Mouse (Mus musculus) lung, adult 18-20 months (tissue): ENCODE results near the gene Mcu.
A peak's percentile ranks its signal among the peaks of the same experiment; 100 is the strongest.

Experiments used
- DNase-seq, 2 experiments: peaks; one replicate each; pipeline ENCODE4 v3.0.0; 2022; ENCODE audit warnings: mixed read lengths in 2 of 2

Gene Mcu

DNA sequence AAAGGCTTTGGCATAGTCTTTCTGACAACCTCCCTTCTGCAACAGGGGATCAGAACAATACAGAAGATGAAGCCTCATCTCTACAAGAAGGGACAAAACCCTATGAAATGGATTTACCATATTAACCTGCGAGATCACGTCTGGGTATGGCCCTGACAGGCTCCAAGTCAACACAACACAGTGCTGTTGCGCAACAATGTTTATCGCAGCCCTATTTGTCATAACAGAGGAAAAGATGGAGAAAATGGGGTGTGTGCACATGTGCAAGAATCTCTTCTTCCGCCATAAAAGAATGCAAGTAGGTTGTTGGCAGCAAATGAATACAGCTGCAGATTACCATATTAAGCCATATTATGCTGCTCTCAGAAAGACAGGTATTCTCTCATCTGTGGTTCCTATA lies 88.7 kb downstream of the Mcu start:
- DNase-seq, result no peak

DNA sequence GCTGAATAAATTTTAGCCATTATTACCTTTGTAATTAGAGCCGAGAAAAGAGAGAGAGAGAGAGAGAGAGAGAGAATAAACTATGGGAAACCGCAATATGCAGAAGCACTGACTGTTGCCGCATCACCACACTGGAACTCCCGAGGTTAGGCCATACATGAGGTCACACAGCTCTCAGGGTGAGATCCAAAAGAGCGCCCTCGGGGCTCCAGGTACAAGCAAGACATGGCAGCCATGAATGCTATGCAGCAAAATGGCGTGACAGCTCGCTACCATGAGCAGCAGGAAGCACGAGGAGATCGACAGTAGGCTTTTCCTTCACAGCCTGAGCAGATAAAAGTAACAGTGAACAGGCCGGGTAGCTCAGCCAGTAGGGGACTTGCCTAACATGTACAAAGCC lies 89.2 kb downstream of the Mcu start:
- no peak for DNase-seq

DNA sequence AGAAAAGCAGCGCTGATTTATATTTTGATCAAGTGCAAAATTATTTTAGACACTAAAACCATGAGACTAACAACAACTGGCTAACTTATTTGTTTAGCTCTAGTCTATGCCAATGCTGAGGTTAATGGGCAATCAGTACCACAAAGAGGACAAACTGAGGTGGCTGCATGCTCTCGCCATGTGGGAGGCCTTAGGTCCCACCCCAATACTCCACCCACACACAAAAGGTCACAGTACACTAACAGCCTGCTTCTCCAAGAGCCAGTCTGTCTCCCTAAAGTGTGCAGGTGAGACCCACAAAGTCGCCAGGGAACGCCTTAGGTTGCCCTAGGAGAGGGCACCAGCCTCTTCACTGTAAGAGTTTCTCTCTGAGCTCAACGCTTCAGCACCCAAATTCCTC lies 91.8 kb downstream of the Mcu start:
- no peak for DNase-seq

DNA sequence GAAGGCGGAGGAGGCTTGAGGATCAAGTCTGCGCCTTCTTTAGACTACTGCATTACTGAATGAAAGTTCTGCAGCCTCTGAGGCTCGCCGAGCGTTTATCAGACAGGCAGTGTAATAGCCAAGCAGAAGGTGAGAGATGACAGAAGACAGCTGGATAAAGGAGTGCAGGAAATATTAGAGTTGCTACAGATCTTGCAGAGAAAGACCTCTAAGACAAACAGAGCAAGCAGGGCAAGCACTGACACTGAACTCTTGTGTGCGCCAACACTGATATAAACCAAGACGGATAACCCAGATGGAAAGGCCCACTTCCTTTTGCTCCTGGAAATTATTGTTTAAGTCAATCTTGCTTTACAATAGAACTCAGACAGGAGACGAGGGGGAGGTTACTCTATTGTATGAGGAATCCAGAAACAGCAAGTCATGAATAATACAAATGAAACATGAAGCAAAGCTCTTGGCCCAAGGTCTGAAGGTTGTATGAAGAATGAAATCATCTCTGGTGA lies 92.6 kb downstream of the Mcu start:
- peak in 1 of 2 experiments; percentile 44 for DNase-seq

DNA sequence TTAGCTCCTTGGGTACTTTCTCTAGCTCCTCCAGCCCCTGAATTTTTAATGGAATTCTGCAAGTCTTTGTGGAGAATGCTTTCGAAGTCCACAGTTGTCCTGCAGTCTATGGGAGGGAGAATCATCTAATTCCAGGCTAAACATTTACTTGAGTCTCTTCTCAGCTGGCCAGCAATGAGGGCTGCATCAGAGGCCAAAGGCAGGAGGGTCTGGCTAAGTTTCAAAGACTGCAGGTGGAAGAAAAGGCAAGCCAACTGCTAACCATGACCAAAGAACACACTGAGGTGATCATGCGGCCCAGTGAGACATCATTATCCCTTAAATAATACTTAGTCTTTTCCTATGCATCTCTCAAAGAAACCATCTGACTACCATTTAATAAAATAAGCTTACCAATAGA lies 95.8 kb downstream of the Mcu start:
- no peak for DNase-seq

DNA sequence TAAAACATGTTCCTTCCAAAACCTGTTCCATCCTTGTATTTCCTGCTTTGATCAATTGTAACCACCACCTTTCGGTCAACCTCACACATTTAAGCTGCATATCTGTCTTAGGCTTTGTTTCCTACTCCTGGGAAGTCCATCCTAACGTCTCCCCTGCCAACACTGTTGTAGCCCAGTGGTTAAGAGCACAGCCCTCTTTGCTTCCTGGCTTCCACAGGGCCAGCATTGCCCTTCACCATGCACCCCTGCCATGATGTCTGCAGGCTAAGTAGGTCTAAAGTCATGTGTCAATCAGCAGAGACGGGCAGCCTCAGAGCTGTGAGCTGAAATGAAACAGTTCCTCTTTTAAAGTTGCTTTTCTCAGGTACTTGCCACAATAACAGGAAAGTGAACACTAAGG lies 97.1 kb downstream of the Mcu start:
- no peak for DNase-seq

DNA sequence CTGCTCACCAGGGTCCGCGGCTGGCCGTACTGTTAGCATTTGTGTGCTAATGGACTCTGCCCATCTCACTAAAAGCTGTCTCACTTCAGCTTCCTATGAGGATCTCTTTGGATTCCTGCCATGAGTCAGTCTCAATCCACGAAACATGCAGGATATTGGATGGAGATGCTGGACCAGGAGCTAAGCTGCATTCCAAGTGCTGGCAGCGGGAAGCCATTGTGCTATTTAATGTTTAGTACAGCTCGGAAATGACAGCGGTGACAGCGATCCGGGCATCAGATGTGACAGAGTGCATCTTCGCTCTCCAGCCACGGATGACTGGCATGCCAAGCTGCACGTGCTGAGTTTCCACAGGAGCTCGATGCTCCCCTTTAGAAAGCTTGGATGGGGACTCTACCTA lies 99.3 kb downstream of the Mcu start:
- no peak for DNase-seq

DNA sequence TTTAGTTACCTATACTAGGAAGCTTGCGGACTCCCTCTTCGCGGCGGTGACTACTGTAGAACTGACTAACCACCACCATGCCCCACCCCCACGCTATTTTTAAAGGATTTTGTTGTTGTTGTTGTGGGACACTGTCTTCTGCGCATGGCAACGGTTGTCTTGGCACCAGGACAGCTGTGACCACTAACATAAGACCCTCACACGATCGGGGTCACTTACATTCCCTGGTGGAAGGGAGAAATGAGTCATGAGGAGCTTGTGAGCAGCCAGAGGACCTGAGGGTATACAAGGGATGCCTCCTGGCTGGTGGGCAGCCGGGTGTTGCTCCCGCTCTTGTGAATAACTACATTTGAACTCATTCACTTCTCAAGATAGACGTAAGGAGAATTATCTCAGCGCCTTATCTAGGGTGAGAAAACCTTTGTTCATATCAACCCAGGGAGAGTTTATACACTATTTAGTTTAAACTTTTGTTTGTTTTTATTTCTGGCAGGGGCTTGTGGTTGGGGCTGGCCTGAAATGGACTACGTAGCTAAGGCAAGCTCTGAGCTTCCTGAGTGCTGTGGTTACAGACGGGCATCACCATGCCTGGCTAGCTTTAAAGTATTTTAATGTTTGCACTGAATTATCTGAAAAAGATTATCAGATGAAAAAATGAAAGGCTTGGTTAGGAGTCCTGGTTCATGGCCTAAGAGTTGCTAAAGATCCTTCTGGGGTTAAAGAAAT lies 101.6 kb downstream of the Mcu start:
- no peak for DNase-seq

DNA sequence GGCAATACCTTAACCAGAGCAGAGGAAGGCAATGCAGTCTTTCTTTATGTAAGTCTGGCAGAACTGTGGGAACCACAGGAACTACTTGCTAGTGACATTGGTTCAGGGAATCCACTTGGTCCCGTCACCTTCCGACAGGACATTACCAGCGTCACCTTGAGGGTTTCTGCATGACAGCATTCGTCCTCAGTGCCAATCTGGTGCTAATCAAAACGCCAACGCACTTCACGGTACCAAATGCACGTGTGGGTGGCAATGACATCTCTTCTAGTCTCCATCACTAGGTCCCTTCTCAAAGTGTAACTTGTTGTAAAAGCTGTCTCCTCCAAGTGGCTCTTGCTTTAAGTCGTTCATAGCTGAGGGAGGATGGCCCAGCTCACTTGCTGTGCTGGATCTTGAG lies 104.3 kb downstream of the Mcu start:
- no peak for DNase-seq

DNA sequence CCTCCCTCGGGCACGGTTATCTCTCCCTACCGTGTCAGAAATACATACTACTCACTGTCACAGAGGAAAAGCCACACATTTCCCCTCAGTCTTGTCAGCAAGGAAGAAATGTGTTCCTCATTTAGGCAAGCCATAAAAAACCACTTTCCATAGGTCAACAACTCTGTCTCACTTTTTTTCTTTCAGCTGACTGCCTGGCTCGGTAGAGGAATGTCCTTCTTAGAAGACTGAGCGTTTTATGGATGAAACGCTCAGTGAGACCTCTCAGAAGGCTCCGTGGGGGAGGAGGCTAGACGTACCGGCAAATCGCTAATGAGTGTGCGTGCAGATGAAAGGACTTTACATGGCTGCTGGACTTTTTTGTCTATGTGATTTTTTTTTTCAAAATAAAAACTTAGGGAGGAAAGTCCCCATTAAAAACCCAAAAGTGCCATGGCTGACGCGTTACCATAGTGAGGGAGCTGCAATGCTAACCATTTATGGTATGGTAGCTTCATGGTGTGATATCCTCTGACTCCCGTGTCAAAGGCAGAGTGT lies 105.0 kb downstream of the Mcu start:
- no peak for DNase-seq

DNA sequence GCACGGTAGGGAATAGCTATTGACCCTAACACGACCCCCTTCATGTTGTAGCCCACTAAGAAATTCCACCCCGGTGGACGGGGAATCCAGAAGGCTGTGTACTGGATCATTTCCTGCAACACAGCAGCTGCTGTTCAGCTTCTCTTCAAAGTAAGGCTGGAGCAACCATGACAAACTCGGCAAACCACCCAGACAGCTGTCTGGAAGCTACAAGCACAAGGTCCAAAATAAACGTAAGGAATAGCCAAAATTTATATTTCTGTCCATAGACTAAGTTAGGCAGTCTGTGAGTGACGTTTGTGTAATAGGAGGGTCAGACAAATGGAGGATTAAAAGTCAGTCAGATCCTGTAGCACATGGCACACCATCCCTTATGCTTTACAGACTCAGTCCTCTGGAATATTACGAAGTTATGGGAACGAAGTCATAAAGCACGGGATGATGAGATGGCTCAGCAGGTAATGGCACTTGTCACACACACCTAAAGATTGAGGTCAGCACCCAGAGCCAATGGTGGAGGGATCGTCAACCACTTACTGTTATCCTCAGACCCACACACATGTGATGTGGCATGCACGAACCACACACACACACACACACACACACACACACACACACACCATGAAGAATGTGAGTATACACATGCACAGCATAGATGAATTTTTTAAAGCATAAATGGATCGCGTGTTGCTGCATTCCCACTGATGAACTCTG lies 105.6 kb downstream of the Mcu start:
- DNase-seq, result no peak

DNA sequence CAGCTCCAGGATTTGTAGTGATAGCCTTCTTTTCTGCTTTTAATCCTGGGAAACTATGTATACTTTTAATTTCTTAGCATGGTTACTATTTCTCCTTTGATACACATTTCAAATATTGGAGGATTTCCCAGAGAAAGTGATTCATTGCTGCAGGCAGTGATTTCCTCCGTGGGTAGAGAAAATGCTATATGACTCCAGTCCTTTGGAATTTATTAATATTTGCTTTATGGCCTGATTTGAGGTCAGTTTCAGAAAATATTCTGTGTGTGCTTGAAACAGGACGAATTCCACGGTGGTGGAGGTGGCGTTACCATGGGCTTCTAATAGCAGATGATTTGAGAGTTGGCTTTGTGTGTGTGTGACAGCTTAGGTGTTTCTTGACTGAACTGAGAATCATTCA lies 107.3 kb downstream of the Mcu start:
- DNase-seq, result no peak

DNA sequence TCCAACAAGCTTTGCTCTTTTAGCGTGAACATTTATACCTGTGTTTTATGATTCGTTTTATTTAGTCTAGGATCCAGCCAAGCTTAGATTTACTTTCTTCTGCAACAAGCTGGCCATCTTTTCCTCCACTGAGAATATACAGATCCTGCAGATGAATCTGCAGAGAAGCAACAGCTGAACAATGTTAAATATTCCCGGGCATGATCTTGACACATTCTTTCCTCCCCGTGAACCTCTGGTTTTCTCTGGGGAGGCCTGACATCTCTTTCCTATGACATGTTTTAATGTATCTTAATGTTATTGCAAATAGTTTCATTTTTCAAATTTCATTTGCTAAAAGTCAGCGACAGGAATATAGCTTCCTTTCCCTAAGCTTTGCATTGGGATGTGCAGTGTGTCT lies 109.8 kb downstream of the Mcu start:
- no peak for DNase-seq

DNA sequence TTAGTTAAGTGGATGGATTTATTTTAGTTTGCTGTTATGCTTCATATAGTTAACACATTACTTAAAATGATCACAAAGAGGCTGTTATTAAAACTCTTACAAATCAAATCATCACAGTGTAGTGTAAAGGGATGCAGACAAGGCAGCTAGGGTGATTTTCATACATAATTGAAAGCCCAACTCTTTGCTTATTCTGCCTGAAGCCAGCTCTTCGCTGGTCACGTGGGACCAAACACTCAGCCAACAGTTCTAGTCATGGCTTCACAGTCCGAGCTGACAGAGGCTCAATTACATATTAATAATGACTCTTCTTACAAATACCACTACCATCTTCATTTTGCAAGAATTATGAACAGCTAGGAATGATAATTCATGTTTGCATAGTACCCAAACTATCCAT lies 112.2 kb downstream of the Mcu start:
- no peak for DNase-seq

DNA sequence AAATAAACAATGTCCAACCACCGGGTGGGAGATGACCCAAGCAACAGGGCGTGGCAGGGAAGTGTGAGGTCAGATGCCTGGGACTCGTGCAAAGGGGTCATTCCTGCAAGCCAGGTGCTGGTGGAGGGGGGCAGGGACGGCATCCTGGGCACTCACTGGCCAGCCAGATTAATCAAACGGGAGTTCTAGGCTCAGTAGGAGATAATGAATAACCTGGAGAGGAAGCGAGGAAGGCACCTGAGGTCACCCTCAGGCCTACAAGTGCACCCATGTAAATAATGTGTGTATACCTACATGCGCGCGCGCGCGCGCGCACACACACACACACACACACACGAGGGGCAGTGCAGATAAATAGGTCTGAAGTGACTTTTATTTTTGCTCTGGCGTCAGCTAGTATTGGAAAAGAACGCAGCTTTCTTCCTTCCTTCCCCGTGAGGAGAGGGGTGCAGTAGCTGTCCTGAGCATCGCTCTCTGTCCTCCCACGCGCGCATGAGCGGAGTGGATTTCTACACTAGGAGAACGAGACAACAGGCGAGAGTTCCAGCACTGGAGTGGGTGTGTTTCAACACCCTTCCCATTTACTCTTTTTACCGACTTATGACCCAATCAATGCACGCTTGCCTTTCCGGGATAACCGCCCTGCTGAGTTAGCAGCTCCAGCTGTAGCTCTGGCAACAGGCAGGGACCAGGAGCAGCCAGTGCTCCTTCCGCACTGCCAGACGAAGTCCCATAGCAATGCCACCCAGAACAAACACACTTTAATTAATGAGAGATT lies 112.9 kb downstream of the Mcu start:
- DNase-seq, result peak; percentile 37 to 60

DNA sequence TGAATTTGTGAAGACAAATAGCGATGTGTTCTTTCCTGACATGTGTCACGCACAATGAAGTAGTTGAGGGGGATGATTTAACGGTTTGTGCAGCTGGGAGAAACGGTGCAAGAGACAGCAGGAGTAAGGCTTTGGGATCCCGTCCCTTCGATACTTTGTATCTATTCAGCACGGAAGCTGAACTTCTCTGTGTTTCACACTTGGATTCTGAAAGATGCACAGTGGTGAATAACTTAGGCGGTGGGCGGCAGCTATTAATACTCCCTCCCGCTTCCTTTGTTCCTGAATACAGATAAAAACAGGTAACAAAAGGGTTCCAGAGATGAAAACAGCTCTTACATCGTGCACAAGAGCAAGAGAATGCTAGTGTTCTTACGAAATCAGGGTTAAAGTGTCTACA lies 114.1 kb downstream of the Mcu start:
- DNase-seq, result no peak

DNA sequence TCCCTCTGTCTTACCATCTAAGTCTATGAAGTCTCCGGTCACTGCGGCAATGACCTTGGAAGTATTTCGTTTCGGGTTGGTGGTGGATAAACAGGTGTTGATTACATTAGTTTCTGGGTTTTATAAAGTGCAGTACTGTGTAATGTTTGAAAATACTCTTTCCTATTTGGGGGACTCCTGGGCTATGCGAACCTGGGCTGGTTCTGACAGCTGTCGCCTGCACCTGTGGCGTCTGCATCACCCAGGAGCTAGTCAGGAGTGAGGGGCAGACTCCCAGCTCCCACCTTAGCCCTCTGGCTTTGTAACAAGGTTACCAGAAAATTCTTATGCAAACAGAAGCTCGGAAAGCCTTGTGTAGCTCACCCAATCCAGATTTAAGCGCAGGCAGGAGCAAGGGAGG lies 114.7 kb downstream of the Mcu start:
- DNase-seq, result no peak

DNA sequence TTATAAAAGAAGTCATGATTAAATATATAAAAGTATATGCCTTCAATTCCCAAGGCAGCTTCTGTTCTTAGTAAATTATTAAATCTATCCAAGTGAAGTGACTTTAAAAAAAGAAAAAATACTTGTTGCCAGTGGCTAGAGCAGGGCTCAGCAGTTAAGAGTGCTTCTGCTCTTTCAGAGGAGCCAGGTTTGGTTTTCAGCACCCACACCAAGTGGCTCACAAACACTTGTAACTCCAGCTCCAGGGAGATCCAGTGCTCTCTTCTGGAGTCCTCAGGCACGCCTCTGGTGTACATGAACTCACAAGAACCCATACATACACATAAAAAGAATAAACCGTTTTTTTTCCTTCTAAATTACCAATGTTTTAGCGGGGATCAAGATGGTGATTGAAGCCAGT lies 116.3 kb downstream of the Mcu start:
- DNase-seq, result peak; percentile 24 to 46

DNA sequence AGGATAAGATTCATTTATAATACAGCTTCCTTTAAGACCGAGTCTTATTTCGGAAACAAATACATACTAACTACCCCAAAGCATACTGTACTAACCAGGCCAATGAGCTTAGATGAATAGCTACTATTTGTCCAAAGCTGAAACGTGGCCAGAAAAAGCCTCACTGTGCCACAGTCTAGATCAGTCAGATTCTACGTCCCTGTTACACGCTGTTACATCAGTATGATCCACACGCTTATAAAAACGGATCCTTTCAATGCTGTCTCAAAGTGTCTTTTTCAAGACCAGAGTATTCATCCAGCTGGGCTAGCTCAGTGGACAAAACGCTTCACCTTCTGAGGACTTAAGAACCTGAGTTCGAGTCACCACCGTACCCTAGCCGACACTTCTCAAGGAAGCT lies 119.5 kb downstream of the Mcu start:
- DNase-seq, result no peak

DNA sequence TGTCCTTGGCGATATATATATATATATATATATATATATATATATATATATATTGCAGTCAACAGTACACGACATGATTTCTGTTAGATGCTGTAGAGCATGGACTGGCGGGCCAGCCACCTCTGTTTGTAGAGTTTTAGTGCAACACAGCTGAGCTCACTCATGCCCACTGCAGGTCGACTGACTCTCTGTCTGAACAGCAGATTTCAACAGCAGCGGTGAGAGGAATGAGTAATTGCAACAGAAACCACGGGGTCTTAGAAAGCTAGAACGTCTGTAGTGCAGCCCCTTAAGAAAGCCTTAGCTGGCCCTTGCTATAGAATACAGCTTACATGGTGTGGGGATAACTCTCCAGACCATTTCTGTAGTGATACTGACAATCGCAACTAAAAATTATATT lies 121.6 kb downstream of the Mcu start:
- no peak for DNase-seq

DNA sequence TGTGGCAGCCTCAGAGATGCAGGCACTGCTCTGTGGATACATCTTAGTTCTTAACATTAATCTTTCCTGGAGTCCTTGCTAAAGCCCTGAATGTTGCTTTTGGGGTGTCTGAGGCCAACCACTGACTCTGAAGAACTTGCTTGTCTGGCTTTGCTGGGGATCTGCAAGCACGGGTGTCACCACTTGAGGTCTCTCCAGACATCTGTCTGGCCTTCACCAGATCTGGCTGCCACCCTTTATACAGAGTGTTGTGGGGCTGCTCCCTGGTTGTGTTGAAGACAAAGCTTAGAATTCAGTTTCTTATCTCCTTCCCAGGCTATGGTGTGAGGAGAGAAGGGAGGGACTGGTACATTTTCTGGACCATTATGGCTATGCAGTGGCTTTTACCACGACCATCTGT lies 122.4 kb downstream of the Mcu start:
- peak in 1 of 2 experiments; percentile 19 for DNase-seq

DNA sequence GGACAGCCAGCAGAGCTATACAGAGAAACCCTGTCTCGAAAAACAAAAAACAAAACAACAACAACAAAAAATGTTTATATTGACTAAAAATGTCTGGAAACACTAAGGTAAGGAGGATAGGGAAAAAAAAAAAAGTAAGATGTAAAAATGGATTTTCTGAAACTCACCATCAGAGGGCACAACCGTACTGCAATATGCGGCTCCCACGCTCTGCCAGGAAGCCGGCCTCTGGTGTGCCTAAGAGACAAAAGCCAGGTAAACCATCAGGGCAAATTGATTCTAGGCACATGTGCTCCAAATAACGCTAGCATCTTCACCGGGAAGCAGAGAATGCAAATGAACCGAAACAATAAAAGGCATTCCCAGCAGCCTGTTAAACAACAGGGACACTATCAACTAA lies 125.6 kb downstream of the Mcu start:
- peak in 1 of 2 experiments; percentile 12 for DNase-seq

DNA sequence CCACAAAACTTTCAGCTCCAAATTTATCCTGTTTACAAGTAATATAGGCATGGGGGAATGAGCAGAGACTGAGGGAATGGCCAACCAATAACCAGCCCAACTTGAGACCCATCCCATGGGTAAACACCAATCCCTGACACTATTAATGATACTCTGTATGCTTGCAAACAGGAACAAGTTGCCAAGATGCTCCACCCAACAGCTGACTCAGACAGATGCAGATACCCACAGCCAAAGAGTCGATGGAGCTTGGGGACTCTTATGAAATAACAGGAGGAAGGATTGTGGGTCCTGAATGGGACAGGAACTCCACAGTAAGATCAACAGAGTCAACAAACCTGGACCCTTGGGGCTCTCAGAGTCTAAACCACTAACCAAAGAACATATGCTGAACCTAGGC lies 127.1 kb downstream of the Mcu start:
- no peak for DNase-seq

DNA sequence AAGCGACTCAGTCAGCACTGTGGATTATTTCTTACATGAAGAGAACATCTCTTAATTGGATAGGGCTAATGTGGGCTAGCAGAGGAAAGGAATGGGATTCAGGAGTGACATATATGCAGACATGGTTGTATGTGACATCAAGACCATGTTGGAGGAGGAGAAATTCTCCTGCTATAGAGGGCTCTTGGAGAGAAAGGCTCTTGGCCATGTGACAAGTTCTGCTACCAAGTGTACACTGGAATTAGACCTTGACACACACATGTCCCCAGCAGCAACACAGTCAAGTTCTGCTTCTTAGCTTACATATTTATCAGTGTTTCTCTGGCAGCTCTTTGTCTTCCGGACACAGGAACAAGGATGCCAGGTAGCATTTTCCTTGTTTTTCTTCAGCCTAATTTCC lies 129.1 kb downstream of the Mcu start:
- DNase-seq, result no peak
